In genomic region chr2:66041917-66042419, GRCm38 (mm10) we compare ENCODE assay signal across 9 mouse cellular contexts.
DNase-seq lines count a peak whose midpoint lies in the region; ATAC-seq and TF ChIP-seq lines count a peak whose summit lies in the region.
"Had no signal": no experiment of that assay in that cellular context is flagged by ENCODE, and none has a peak within 500 bp of the region (broad histone marks: within the 10 kb centered on the region; RNA-seq: fewer than 3 reads in every experiment).

No protein-coding gene starts in this region.

- H3K27ac ChIP-seq in heart, adult 2 months = no peak overlapping the region
- peak overlapping the region; percentile 67 for H3K27ac ChIP-seq in layer of hippocampus, adult 2 months
- H3K27ac ChIP-seq in stomach, postnatal 0 days (replicated peaks) = no peak overlapping the region

- H3K9me3 ChIP-seq in stomach, postnatal 0 days (ENCODE audit: control insufficient read depth, low read length) = no peaks in the 10 kb centered on the region

- ATAC-seq in megakaryocyte progenitor cell, adult 5-6 weeks (replicated peaks; ENCODE audit: poor library complexity) = peak; percentile 48; the same call in 1 of the 2 replicates
- ATAC-seq in stomach, postnatal 0 days (ENCODE audit: low FRiP score, low TSS enrichment) = no peak

- no peak for TF ChIP-seq POLR2A in heart, adult 2 months (IDR thresholded peaks at IDR 0.05; ENCODE audit: insufficient read depth, low read depth, low read length)

- H3K4me3 ChIP-seq in heart, adult 2 months = no peak overlapping the region
- peak overlapping the region; percentile 47 for H3K4me3 ChIP-seq in layer of hippocampus, adult 2 months
- H3K4me3 ChIP-seq in stomach, postnatal 0 days (ENCODE audit: low read depth, low read length) = no peak overlapping the region

- TF ChIP-seq EP300 in heart, adult 2 months (IDR thresholded peaks at IDR 0.05; ENCODE audit: insufficient read depth, low read depth, low read length) = no peak
- no peak for TF ChIP-seq EP300 in stomach, postnatal 0 days (optimal IDR thresholded peaks at IDR 0.05)

- no peak overlapping the region for H3K9ac ChIP-seq in heart, adult 2 months (ENCODE audit: low read depth, low read length)
- no peak overlapping the region for H3K9ac ChIP-seq in stomach, postnatal 0 days (ENCODE audit: low read length)

- no peaks in the 10 kb centered on the region for H3K4me1 ChIP-seq in heart, adult 2 months (ENCODE audit: control insufficient read depth, insufficient read depth, low read length)
- H3K4me1 ChIP-seq in stomach, postnatal 0 days (replicated peaks; ENCODE audit: control insufficient read depth, insufficient read depth) = no peaks in the 10 kb centered on the region

- H3K36me3 ChIP-seq in heart, adult 2 months (ENCODE audit: control insufficient read depth, insufficient read depth, low read length) = no peaks in the 10 kb centered on the region
- H3K36me3 ChIP-seq in stomach, postnatal 0 days (ENCODE audit: control insufficient read depth, insufficient read depth, low read length) = no peaks in the 10 kb centered on the region
- H3K36me3 ChIP-seq: G1E had no signal

- TF ChIP-seq CTCF in heart, adult 2 months (IDR thresholded peaks at IDR 0.05) = peak; percentile 56
- peak; percentile 79 for TF ChIP-seq CTCF in layer of hippocampus, adult 2 months (conservative IDR thresholded peaks at IDR 0.05)
- peak; percentile 60 for TF ChIP-seq CTCF in stomach, postnatal 0 days (IDR thresholded peaks at IDR 0.05; ENCODE audit: low read depth)

- H3K4me2 ChIP-seq in stomach, postnatal 0 days (replicated peaks; ENCODE audit: low read depth) = no peak overlapping the region

- H3K27me3 ChIP-seq in heart, adult 2 months (ENCODE audit: control insufficient read depth, insufficient read depth, low read length) = no peaks in the 10 kb centered on the region
- no peaks in the 10 kb centered on the region for H3K27me3 ChIP-seq in stomach, postnatal 0 days (ENCODE audit: control insufficient read depth, insufficient read depth, low read length)

- 70% methylated on average over 9 of the region's 9 CpGs for WGBS in heart, adult 2 months
- WGBS in stomach, postnatal 0 days = 63% methylated on average over 9 of the region's 9 CpGs

- DNase-seq in heart, adult 2 months = no peak
- no peak for DNase-seq in heart, postnatal 36 days
- peak; percentile 85 to 86 for DNase-seq in cerebellum, postnatal 14 days
- peak; percentile 39 to 50 for DNase-seq in frontal cortex, postnatal 10 days (ENCODE audit: low spot score in 2 of 2)
- DNase-seq in layer of hippocampus, adult 2 months (ENCODE audit: low spot score in 2 of 2) = peak; percentile 59 to 69
- no peak for DNase-seq in stomach, postnatal 0 days (ENCODE audit: low spot score)
- no peak for DNase-seq in gastrocnemius, postnatal 36 days

- intact Hi-C loops in heart, adult 2 months (cut with DNase I) = loop anchor here (5.0 kb wide), 1 partner anchor 250 kb away; no protein-coding TSS in a partner anchor
- intact Hi-C loops in heart, postnatal 36 days (cut with DNase I) = loop anchor here (2.0 kb wide), 1 partner anchor 249 kb away; no protein-coding TSS in a partner anchor
- intact Hi-C loops in gastrocnemius, postnatal 36 days (cut with DNase I) = loop anchor here (10.0 kb wide), 1 partner anchor 247 kb away; no protein-coding TSS in a partner anchor

- no peaks in the 10 kb centered on the region for H3K79me2 ChIP-seq in heart, adult 2 months (replicated peaks; ENCODE audit: control insufficient read depth, insufficient read depth, low read length)

Comparison
In these comparisons a context has a peak if more than half of its experiments do, and no peak if none do; other contexts are left out.
1. DNase-seq: peak in cerebellum, postnatal 14 days (2 of 2), frontal cortex, postnatal 10 days (2 of 2) and layer of hippocampus, adult 2 months (2 of 2); none in heart, adult 2 months (0 of 2), heart, postnatal 36 days (0 of 2), stomach, postnatal 0 days (single experiment) and gastrocnemius, postnatal 36 days (0 of 2).
2. Peak in every context shown above with its lines, with median percentiles within 50 percentile points of each other: CTCF ChIP-seq.